Mouse (Mus musculus) embryo, embryonic 11.5 days (tissue): Measurements from ENCODE around the gene U2af2.

Experiments used
- DNase-seq: peaks from one replicate; pipeline ENCODE4 v3.0.0-alpha.2; 2012; ENCODE audit warnings: low read depth, low spot score

The U2af2 gene

GRCm38 (mm10) chr7:5112701-5113100 lies 50.8 kb downstream of the U2af2 start:
- no peak for DNase-seq

- DNase-seq = no peak
These were observed 54.9 kb downstream of the U2af2 start, which contains the start of gene Rfpl4 for GRCm38 (mm10) chr7:5116850-5117249. Gene Rfpl4, minus strand, starts transcription at chr7:5116950.

GRCm38 (mm10) chr7:5125078-5125477 lies 63.1 kb downstream of the U2af2 start:
- no peak for DNase-seq

GRCm38 (mm10) chr7:5125549-5126406 lies 63.8 kb downstream of the U2af2 start, which contains the start of gene Rasl2-9:
Gene Rasl2-9, minus strand, starts transcription at chr7:5125950.
- DNase-seq = peak; percentile 17
